Mouse (Mus musculus) ovary, adult 2 months (tissue): Measurements from ENCODE around the gene Zup1. TPM values are rescaled to one million over a fixed set of nuclear protein-coding genes. Genes with fewer than 3 reads are reported as not detected.

Source experiments
- polyA plus RNA-seq: library from polyadenylated mRNA; depleted of rRNA; stranded (reverse); fragments of >200 nt; gene quantifications from 2 replicates; pipeline ENCODE4 v1.2.3, GENCODE M21; 2012; rRNA removed

The Zup1 gene
- polyA plus RNA-seq, result 4.3 and 4.9 TPM in 2 replicates

DNA sequence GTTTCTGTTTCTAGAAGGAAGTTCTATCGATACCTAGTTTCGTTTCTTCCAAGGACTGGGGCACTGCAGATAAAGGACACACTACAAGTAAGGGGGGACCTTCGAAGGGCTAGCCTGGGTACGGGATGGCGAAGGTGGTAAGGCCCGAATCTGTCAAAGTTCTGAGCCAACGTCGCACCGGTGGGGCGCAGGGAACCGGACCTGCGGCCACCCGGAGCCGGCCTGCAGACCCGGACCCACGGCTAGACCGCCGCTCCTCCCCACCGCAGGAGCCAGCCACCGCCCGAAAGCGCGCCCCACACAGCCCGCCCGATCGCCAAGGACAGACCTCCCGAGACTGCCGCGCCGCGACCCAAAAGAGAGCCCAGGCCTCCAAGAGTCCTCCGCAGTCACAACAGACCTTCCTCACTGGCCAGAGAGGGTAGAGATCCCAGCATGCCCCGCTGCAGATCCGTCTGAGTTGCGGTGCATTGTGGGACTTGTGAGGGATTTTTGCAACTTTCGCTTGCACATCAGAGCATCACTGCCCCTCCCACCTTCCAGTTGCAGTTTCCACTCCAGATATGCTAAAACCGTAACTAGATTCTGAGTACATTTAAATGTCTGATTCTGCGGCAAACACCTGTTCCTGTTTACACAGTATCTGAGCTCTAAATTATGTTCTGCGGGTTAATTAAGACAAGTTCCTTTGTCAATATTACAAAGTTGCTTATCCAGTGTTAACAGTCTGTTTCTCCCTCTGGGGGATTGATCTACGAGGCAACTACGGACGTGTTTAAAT, at the start of gene Zup1:
Gene Zup1, minus strand, starts transcription at position 467 of the 781 bp plus-strand sequence.

GRCm38 (mm10) chr10:33904530-33905481, 46.3 kb downstream of the Zup1 start, which contains the start of gene Rsph4a:
TSS of gene Rsph4a (plus strand) at chr10:33905111.

Other genes starting within 250 kb of the Zup1 start
- gene Sult3a2, start 164.6 kb downstream of the Zup1 start, polyA plus RNA-seq, result not detected in 2 replicates
- gene Sult3a1, start 93.5 kb downstream of the Zup1 start, polyA plus RNA-seq, result not detected in 2 replicates
- 0.87 and 0.91 TPM in 2 replicates for gene Rsph4a, start 46.2 kb downstream of the Zup1 start, polyA plus RNA-seq
- 61.2 and 106 TPM in 2 replicates for gene Rwdd1, start 68.4 kb upstream of the Zup1 start, polyA plus RNA-seq
- 0.12 TPM in 1 of 2 replicates, not detected in the other for gene Trappc3l, start 86.3 kb upstream of the Zup1 start, polyA plus RNA-seq
- gene Calhm4, start 93.0 kb upstream of the Zup1 start, polyA plus RNA-seq, result not detected in 2 replicates
- gene Calhm5, start 145.2 kb upstream of the Zup1 start, polyA plus RNA-seq, result 0.36 and 0.39 TPM in 2 replicates
- 3.8 and 5.6 TPM in 2 replicates for gene Calhm6, start 176.7 kb upstream of the Zup1 start, polyA plus RNA-seq